In the genomic region with DNA sequence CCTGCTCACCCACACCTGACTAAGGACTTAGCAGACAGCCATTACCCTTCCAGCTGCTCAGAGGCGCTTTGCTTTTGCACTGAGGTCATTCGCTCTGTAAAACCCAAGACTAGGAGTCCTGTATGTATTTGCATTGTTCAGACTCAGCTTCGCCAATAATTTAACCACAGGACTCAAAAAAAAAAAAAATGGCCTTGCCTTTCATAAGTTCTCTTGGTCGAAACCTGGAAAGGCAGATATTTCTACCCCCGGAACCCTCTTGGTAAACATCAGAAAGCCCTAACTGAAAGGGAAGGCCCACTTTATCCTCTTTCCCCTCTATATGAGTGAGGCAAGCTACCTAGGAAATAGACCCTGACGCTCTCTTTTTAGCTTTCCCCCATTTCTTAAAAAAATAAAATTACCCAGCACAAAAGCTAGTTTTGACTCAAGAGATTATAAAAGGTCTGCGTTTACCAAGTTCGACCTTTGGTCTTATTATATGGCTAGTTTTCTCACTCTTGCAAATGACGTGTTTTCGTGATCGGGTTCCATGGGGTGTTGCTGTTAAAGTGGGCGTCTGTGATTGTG, we compare ENCODE assay signal across 15 mouse cellular contexts.
DNase-seq lines count a peak whose midpoint lies in the region; ATAC-seq and TF ChIP-seq lines count a peak whose summit lies in the region.
"Had no signal": no experiment of that assay in that cellular context is flagged by ENCODE, and none has a peak within 500 bp of the region (broad histone marks: within the 10 kb centered on the region; RNA-seq: fewer than 3 reads in every experiment).

No protein-coding gene starts in this region.

- peaks cover 63% of the 10 kb centered on the region for H3K27me3 ChIP-seq in kidney, embryonic 15.5 days
- no peaks in the 10 kb centered on the region for H3K27me3 ChIP-seq in G1E (ENCODE audit: insufficient read depth, low read length)
- H3K27me3 ChIP-seq in limb, embryonic 14.5 days (ENCODE audit: control insufficient read depth, insufficient read depth, low read length) = peaks cover 27% of the 10 kb centered on the region
- peaks cover 19% of the 10 kb centered on the region for H3K27me3 ChIP-seq in forebrain, embryonic 15.5 days
- peaks cover 47% of the 10 kb centered on the region for H3K27me3 ChIP-seq in forebrain, embryonic 13.5 days

- no peaks in the 10 kb centered on the region for H3K36me3 ChIP-seq in kidney, embryonic 15.5 days
- no peaks in the 10 kb centered on the region for H3K36me3 ChIP-seq in G1E (replicated peaks)
- no peaks in the 10 kb centered on the region for H3K36me3 ChIP-seq in limb, embryonic 14.5 days (ENCODE audit: control insufficient read depth, insufficient read depth, low read length)
- no peaks in the 10 kb centered on the region for H3K36me3 ChIP-seq in forebrain, embryonic 15.5 days
- H3K36me3 ChIP-seq in forebrain, embryonic 13.5 days (ENCODE audit: poor library complexity, severe bottlenecking) = no peaks in the 10 kb centered on the region
- H3K36me3 ChIP-seq: hindbrain, embryonic 12.5 days; intestine, embryonic 15.5 days; neural tube, embryonic 12.5 days had no signal

- intact Hi-C loops in gastrocnemius, adult 2 months (cut with DNase I) = loop anchor here (10.0 kb wide), 1 partner anchor 359 kb away; no protein-coding TSS in a partner anchor

- TF ChIP-seq CTCF in gastrocnemius, adult 2 months (IDR thresholded peaks at IDR 0.05) = no peak
- no peak for TF ChIP-seq CTCF in G1E (IDR thresholded peaks at IDR 0.05; ENCODE audit: low read depth, low read length)

- H3K4me1 ChIP-seq in kidney, embryonic 15.5 days = peaks cover 65% of the 10 kb centered on the region
- peaks cover 67% of the 10 kb centered on the region for H3K4me1 ChIP-seq in G1E (ENCODE audit: insufficient read depth, low read depth, low read length)
- H3K4me1 ChIP-seq in limb, embryonic 14.5 days (ENCODE audit: control insufficient read depth, insufficient read depth, low read length) = peaks cover 24% of the 10 kb centered on the region
- peaks cover 51% of the 10 kb centered on the region for H3K4me1 ChIP-seq in forebrain, embryonic 15.5 days
- peaks cover 57% of the 10 kb centered on the region for H3K4me1 ChIP-seq in forebrain, embryonic 13.5 days

- no peak for DNase-seq in gastrocnemius, adult 2 months
- DNase-seq in gastrocnemius, postnatal 4 days (ENCODE audit: low spot score in 2 of 2) = no peak
- no peak for DNase-seq in kidney, postnatal 4 days
- DNase-seq in G1E (ENCODE audit: low spot score) = no peak
- DNase-seq in limb, embryonic 14.5 days (ENCODE audit: low spot score) = no peak
- DNase-seq: cerebellum, postnatal 14 days; lung, postnatal 36 days had no signal

- ATAC-seq in kidney, embryonic 15.5 days (replicated peaks; ENCODE audit: low FRiP score) = no peak
- no peak for ATAC-seq in G1E (ENCODE audit: extremely low read depth, insufficient number of reproducible peaks, low FRiP score, poor library complexity, severe bottlenecking)
- ATAC-seq in limb, embryonic 14.5 days (ENCODE audit: low FRiP score, low read depth) = no peak
- ATAC-seq in forebrain, embryonic 15.5 days (replicated peaks) = no peak
- ATAC-seq in forebrain, embryonic 13.5 days = no peak
- ATAC-seq: forebrain, embryonic 16.5 days; intestine, embryonic 15.5 days; midbrain, embryonic 16.5 days had no signal

- 22% methylated on average over 12 of the region's 12 CpGs for WGBS in kidney, embryonic 15.5 days
- 24% methylated on average over 12 of the region's 12 CpGs for WGBS in limb, embryonic 14.5 days
- WGBS in forebrain, embryonic 15.5 days = 58% methylated on average over 12 of the region's 12 CpGs
- 34% methylated on average over 12 of the region's 12 CpGs for WGBS in forebrain, embryonic 13.5 days

- H3K9ac ChIP-seq in kidney, embryonic 15.5 days = no peak overlapping the region
- no peak overlapping the region for H3K9ac ChIP-seq in limb, embryonic 14.5 days (ENCODE audit: low read depth, low read length, severe bottlenecking)
- H3K9ac ChIP-seq in forebrain, embryonic 15.5 days (replicated peaks) = no peak overlapping the region
- H3K9ac ChIP-seq in forebrain, embryonic 13.5 days = no peak overlapping the region
- H3K9ac ChIP-seq: hindbrain, embryonic 12.5 days; neural tube, embryonic 12.5 days had no signal

- no peaks in the 10 kb centered on the region for H3K9me3 ChIP-seq in kidney, embryonic 15.5 days (replicated peaks)
- H3K9me3 ChIP-seq in G1E (replicated peaks) = peaks cover 6% of the 10 kb centered on the region; the same call in 1 of the 2 replicates
- no peaks in the 10 kb centered on the region for H3K9me3 ChIP-seq in limb, embryonic 14.5 days (ENCODE audit: control insufficient read depth, low read length)
- H3K9me3 ChIP-seq in forebrain, embryonic 15.5 days = no peaks in the 10 kb centered on the region
- no peaks in the 10 kb centered on the region for H3K9me3 ChIP-seq in forebrain, embryonic 13.5 days (replicated peaks)
- H3K9me3 ChIP-seq: hindbrain, embryonic 12.5 days; intestine, embryonic 15.5 days; neural tube, embryonic 12.5 days had no signal

- peak overlapping the region; percentile 100 for H3K27ac ChIP-seq in gastrocnemius, adult 2 months
- no peak overlapping the region for H3K27ac ChIP-seq in kidney, embryonic 15.5 days
- H3K27ac ChIP-seq in limb, embryonic 14.5 days (replicated peaks; ENCODE audit: low read depth, low read length) = no peak overlapping the region; the same call in 1 of the 2 replicates
- no peak overlapping the region for H3K27ac ChIP-seq in forebrain, embryonic 15.5 days (replicated peaks)
- H3K27ac ChIP-seq in forebrain, embryonic 13.5 days = no peak overlapping the region
- H3K27ac ChIP-seq: hindbrain, embryonic 12.5 days; intestine, embryonic 15.5 days; neural tube, embryonic 12.5 days had no signal

- peak overlapping the region; percentile 96 for H3K4me2 ChIP-seq in kidney, embryonic 15.5 days
- peak overlapping the region; percentile 94; the same call in 1 of the 2 replicates for H3K4me2 ChIP-seq in limb, embryonic 14.5 days (replicated peaks; ENCODE audit: low read depth, low read length, severe bottlenecking)
- H3K4me2 ChIP-seq in forebrain, embryonic 15.5 days (replicated peaks) = no peak overlapping the region
- no peak overlapping the region for H3K4me2 ChIP-seq in forebrain, embryonic 13.5 days

- TF ChIP-seq POLR2A in limb, embryonic 14.5 days (IDR thresholded peaks at IDR 0.05; ENCODE audit: borderline replicate concordance, extremely low read depth, insufficient read depth, insufficient read length) = no peak

- H3K4me3 ChIP-seq in gastrocnemius, adult 2 months = peak overlapping the region; percentile 97
- no peak overlapping the region for H3K4me3 ChIP-seq in kidney, embryonic 15.5 days (replicated peaks)
- peak overlapping the region; percentile 84; the same call in 1 of the 2 replicates for H3K4me3 ChIP-seq in G1E (ENCODE audit: low read depth, low read length)
- no peak overlapping the region for H3K4me3 ChIP-seq in limb, embryonic 14.5 days (replicated peaks; ENCODE audit: low read length)
- H3K4me3 ChIP-seq in forebrain, embryonic 15.5 days = no peak overlapping the region
- no peak overlapping the region for H3K4me3 ChIP-seq in forebrain, embryonic 13.5 days
- H3K4me3 ChIP-seq: neural tube, embryonic 12.5 days had no signal

Comparison
In these comparisons a context has a peak if more than half of its experiments do, and no peak if none do; other contexts are left out.
1. H3K4me3 ChIP-seq: peak in gastrocnemius, adult 2 months (single experiment) and G1E (single experiment); none in kidney, embryonic 15.5 days (single experiment), limb, embryonic 14.5 days (single experiment), forebrain, embryonic 15.5 days (single experiment) and forebrain, embryonic 13.5 days (single experiment).
2. H3K4me2 ChIP-seq: peak in kidney, embryonic 15.5 days (single experiment) and limb, embryonic 14.5 days (single experiment); none in forebrain, embryonic 15.5 days (single experiment) and forebrain, embryonic 13.5 days (single experiment).